Mouse (Mus musculus): ENCODE data around the gene Klf12.

- TF ChIP-seq CTCF (IDR thresholded peaks at IDR 0.05; ENCODE audit: low read depth, low read length) (no peak), POLR2A (IDR thresholded peaks at IDR 0.05; ENCODE audit: extremely low read depth, insufficient read depth, low read length) (no peak)
Measured at GRCm38 (mm10) chr14:99885562-99885961, 398.9 kb downstream of the Klf12 start.
